In the genomic region with DNA sequence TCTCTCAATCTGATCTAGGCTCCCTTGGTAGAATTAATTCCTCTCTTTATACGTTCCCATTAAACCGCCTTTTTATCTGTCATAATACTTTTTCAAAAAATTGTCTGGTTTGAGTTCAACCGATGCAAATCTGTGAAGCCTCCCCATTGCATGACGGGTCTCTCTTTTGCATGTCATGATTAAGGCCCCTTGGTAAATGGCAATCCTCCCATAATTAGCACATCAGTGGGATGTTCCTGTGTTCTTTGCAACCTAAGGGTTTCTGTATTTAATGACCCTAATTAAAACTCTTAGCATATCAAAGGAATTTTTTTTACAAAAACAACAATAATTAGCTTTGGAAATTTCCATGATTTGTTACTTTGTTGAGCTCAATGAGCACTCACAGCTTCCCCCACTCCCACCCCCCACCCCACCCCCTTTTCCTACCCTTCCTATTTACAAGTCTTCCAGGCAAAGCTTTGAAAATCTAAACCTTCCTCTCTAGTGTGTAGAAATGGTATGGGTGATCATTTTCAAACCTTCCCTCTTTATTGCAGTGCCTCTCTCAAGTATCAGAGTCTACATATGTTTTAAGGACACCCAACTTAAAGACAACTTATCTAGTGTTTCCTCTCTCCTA, we compare ENCODE assay signal across 19 mouse cellular contexts.
A peak's percentile ranks its signal among the peaks of the same experiment; 100 is the strongest.
DNase-seq lines count a peak whose midpoint lies in the region; ATAC-seq lines count a peak whose summit lies in the region.
"Had no signal": no experiment of that assay in that cellular context is flagged by ENCODE, and none has a peak within 500 bp of the region (broad histone marks: within the 10 kb centered on the region; RNA-seq: fewer than 3 reads in every experiment).

No protein-coding gene starts in this region.

- 0 out of 2 replicates have a peak, but pooled peaks have one; percentile 48 for ATAC-seq in midbrain, embryonic 16.5 days
- no peak for ATAC-seq in midbrain, embryonic 11.5 days (ENCODE audit: low FRiP score)
- ATAC-seq in forebrain, embryonic 12.5 days (ENCODE audit: low FRiP score) = peak; percentile 73; the same call in 1 of the 2 replicates
- ATAC-seq in forebrain, embryonic 16.5 days = peak; percentile 97
- ATAC-seq: hindbrain, postnatal 0 days had no signal

- no peaks in the 10 kb centered on the region for H3K9me3 ChIP-seq in midbrain, embryonic 16.5 days (replicated peaks; ENCODE audit: control insufficient read depth, low read length, poor library complexity, severe bottlenecking)
- H3K9me3 ChIP-seq in midbrain, embryonic 11.5 days (ENCODE audit: control insufficient read depth, low read length) = no peaks in the 10 kb centered on the region; the same call in 1 of the 2 replicates
- no peaks in the 10 kb centered on the region for H3K9me3 ChIP-seq in forebrain, embryonic 12.5 days
- H3K9me3 ChIP-seq in forebrain, embryonic 16.5 days (ENCODE audit: control insufficient read depth, low read length) = no peaks in the 10 kb centered on the region
- H3K9me3 ChIP-seq: hindbrain, embryonic 13.5 days had no signal

- no peak overlapping the region for H3K4me2 ChIP-seq in midbrain, embryonic 16.5 days (ENCODE audit: low read length)
- H3K4me2 ChIP-seq in midbrain, embryonic 11.5 days = no peak overlapping the region
- H3K4me2 ChIP-seq in forebrain, embryonic 12.5 days = no peak overlapping the region
- no peak overlapping the region for H3K4me2 ChIP-seq in forebrain, embryonic 16.5 days (ENCODE audit: low read length)
- H3K4me2 ChIP-seq: heart, embryonic 11.5 days; heart, embryonic 15.5 days; hindbrain, embryonic 13.5 days had no signal

- no peak overlapping the region for H3K27ac ChIP-seq in midbrain, embryonic 16.5 days (ENCODE audit: low read length)
- H3K27ac ChIP-seq in midbrain, embryonic 11.5 days (ENCODE audit: low read depth, low read length) = no peak overlapping the region
- no peak overlapping the region for H3K27ac ChIP-seq in forebrain, embryonic 12.5 days
- H3K27ac ChIP-seq in forebrain, embryonic 16.5 days (ENCODE audit: low read length) = no peak overlapping the region
- H3K27ac ChIP-seq: embryonic facial prominence, embryonic 10.5 days; heart, embryonic 15.5 days; hindbrain, embryonic 13.5 days; hindbrain, postnatal 0 days had no signal

- no peak for DNase-seq in midbrain, embryonic 11.5 days (ENCODE audit: low spot score, missing footprints)
- no peak for DNase-seq in frontal cortex, postnatal 25 days (ENCODE audit: low spot score in 2 of 2)
- no peak for DNase-seq in adrenal gland, postnatal 14 days
- DNase-seq: adrenal gland, adult 2 months; adrenal gland, postnatal 36 days; cerebellum, adult 18-20 months; cerebellum, adult 9-11 months; gastrocnemius, postnatal 36 days; heart, adult 18-20 months; heart, postnatal 14 days; kidney, adult 18-20 months had no signal

- WGBS in midbrain, embryonic 16.5 days = 73% methylated on average over 4 of the region's 4 CpGs
- WGBS in midbrain, embryonic 11.5 days = 93% methylated on average over 4 of the region's 4 CpGs
- WGBS in forebrain, embryonic 12.5 days = 55% methylated on average over 4 of the region's 4 CpGs
- 21% methylated on average over 4 of the region's 4 CpGs for WGBS in forebrain, embryonic 16.5 days

- H3K27me3 ChIP-seq in midbrain, embryonic 16.5 days (ENCODE audit: control insufficient read depth, insufficient read depth, low read depth, low read length) = no peaks in the 10 kb centered on the region
- H3K27me3 ChIP-seq in midbrain, embryonic 11.5 days (ENCODE audit: control insufficient read depth, insufficient read depth, low read length) = no peaks in the 10 kb centered on the region
- H3K27me3 ChIP-seq in forebrain, embryonic 12.5 days = no peaks in the 10 kb centered on the region
- no peaks in the 10 kb centered on the region for H3K27me3 ChIP-seq in forebrain, embryonic 16.5 days (replicated peaks; ENCODE audit: control insufficient read depth, insufficient read depth, low read length)
- H3K27me3 ChIP-seq: heart, embryonic 15.5 days; hindbrain, embryonic 13.5 days had no signal

- H3K9ac ChIP-seq in midbrain, embryonic 16.5 days (ENCODE audit: low read depth, low read length) = no peak overlapping the region
- no peak overlapping the region for H3K9ac ChIP-seq in midbrain, embryonic 11.5 days (ENCODE audit: low read length)
- H3K9ac ChIP-seq in forebrain, embryonic 12.5 days = no peak overlapping the region
- H3K9ac ChIP-seq in forebrain, embryonic 16.5 days (replicated peaks; ENCODE audit: low read depth, low read length) = no peak overlapping the region
- H3K9ac ChIP-seq: heart, embryonic 15.5 days; hindbrain, embryonic 13.5 days had no signal

- no peaks in the 10 kb centered on the region for H3K4me1 ChIP-seq in midbrain, embryonic 16.5 days (ENCODE audit: control insufficient read depth, insufficient read depth, low read length)
- no peaks in the 10 kb centered on the region for H3K4me1 ChIP-seq in midbrain, embryonic 11.5 days (ENCODE audit: control insufficient read depth, insufficient read depth, low read length)
- H3K4me1 ChIP-seq in forebrain, embryonic 12.5 days = no peaks in the 10 kb centered on the region
- no peaks in the 10 kb centered on the region for H3K4me1 ChIP-seq in forebrain, embryonic 16.5 days (replicated peaks; ENCODE audit: control insufficient read depth, insufficient read depth, low read length)
- H3K4me1 ChIP-seq: embryonic facial prominence, embryonic 10.5 days; heart, embryonic 15.5 days; hindbrain, embryonic 13.5 days had no signal

- no peak overlapping the region for H3K4me3 ChIP-seq in midbrain, embryonic 16.5 days (ENCODE audit: low read depth, low read length)
- H3K4me3 ChIP-seq in midbrain, embryonic 11.5 days (ENCODE audit: low read depth, low read length) = no peak overlapping the region
- H3K4me3 ChIP-seq in forebrain, embryonic 12.5 days (replicated peaks) = no peak overlapping the region
- H3K4me3 ChIP-seq in forebrain, embryonic 16.5 days (replicated peaks; ENCODE audit: low read length) = no peak overlapping the region
- H3K4me3 ChIP-seq: embryonic facial prominence, embryonic 10.5 days; heart, embryonic 15.5 days; hindbrain, embryonic 13.5 days had no signal

- H3K36me3 ChIP-seq in midbrain, embryonic 16.5 days (ENCODE audit: control insufficient read depth, insufficient read depth, low read length) = no peaks in the 10 kb centered on the region
- H3K36me3 ChIP-seq in midbrain, embryonic 11.5 days (ENCODE audit: control insufficient read depth, insufficient read depth, low read length) = no peaks in the 10 kb centered on the region
- H3K36me3 ChIP-seq in forebrain, embryonic 12.5 days (replicated peaks) = no peaks in the 10 kb centered on the region
- no peaks in the 10 kb centered on the region for H3K36me3 ChIP-seq in forebrain, embryonic 16.5 days (ENCODE audit: control insufficient read depth, insufficient read depth)
- H3K36me3 ChIP-seq: embryonic facial prominence, embryonic 10.5 days; heart, embryonic 15.5 days; hindbrain, embryonic 13.5 days had no signal
